Mouse (Mus musculus) embryonic fibroblast, embryonic 13.5 days (primary cell): Measurements from ENCODE around the gene Taar7a. TPM values are rescaled to one million over a fixed set of nuclear protein-coding genes. Genes with fewer than 3 reads are reported as not detected.

Experiments
- H3K27ac ChIP-seq: 2 replicates; pipeline ENCODE4 v1.5.1; 2012; ENCODE audit warnings: low read length, control low read depth, inconsistent platforms; ENCODE audit not compliant: insufficient read depth
- H3K4me1 ChIP-seq: 2 replicates; pipeline ENCODE4 v1.6.1; 2011; ENCODE audit warnings: low read length; ENCODE audit not compliant: control insufficient read depth, insufficient read depth
- H3K4me3 ChIP-seq: 2 replicates; pipeline ENCODE4 v1.5.1; 2011; ENCODE audit warnings: mild to moderate bottlenecking, control low read depth, low read length; ENCODE audit not compliant: insufficient read depth
- CTCF ChIP-seq: IDR thresholded peaks from 2 replicates; pipeline ENCODE4 v1.5.1; 2011; ENCODE audit warnings: mild to moderate bottlenecking, control low read depth, low read length, moderate library complexity, borderline replicate concordance; ENCODE audit not compliant: insufficient read depth
- POLR2A ChIP-seq: IDR thresholded peaks from 2 replicates; pipeline ENCODE4 v1.6.1; 2011; ENCODE audit warnings: low read depth, mild to moderate bottlenecking, control low read depth, low read length, moderate library complexity
- polyA plus RNA-seq: library from polyadenylated mRNA; stranded (reverse); fragments of >200 nt; gene quantifications from 2 replicates; pipeline ENCODE4 v1.2.4, GENCODE M21; 2011; ENCODE audit warnings: low read depth; ENCODE audit not compliant: missing spikeins, insufficient read length

The Taar7a gene
- polyA plus RNA-seq, result not detected in 2 replicates

DNA sequence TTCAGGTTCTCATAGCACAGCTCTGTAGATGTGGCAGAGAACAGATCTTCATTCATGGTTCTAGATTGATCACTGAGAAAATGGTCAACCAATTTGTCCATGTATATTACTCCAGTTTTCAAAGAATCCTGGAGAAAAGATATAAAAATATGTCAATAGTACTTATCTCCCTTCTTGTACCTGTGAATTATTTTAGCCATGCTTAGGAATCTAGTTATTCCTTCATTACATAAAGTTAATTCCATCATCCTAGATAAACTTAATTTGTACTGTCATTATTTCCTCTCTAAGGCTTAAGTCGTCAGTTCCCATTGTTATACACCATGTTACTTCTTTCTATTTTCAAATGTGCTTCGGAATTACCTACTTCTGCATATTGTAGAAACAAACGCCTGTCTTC, at the start of gene Taar7a:
Taar7a (minus strand) TSS at position 101 of the 400 bp plus-strand sequence.
- no peak within 1 kb of the TSS for H3K27ac ChIP-seq
- no peak for TF ChIP-seq POLR2A
- TF ChIP-seq CTCF, result no peak
- H3K4me1 ChIP-seq, result no peaks in the 10 kb centered on the region
- H3K4me3 ChIP-seq, result no peak within 1 kb of the TSS

DNA sequence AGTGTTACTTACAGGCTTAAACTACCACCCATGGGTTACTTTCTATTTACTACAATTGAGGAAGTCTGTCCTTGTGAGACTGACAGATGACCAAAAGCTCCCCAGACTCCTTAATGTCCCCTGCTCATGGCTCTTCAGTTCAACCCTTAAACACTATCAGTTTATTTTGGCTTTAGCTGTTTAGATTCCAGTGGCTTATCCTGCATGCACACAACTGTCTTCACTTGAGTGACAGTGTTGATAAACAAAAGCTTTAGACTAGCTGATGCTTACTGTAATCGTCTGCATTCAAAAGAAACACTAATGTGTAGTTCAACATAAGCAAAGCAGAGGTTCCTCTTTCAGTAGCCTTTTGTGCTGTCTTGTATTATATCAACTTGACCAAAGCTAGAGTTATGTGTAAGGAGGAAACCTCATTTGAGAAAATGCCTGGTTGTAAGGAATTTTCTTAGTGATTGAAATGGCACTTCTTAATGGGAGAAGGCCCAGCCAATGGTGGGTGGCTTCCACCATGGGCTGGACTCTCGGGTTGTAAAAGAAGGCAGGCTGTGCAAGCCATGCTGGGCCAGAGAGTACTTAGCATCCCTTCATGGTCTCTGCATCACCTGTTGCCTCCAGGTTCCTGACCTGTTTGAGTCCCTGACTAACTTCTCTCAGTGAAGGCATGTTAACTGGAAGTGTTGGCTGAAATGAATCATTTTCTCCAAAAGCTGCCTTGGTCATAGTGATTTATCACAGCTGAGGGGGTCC, 47.0 kb upstream of the Taar7a start:
- Histone ChIP-seq H3K27ac (no peak overlapping the region), H3K4me1 (no peaks in the 10 kb centered on the region), H3K4me3 (no peak overlapping the region)
- TF ChIP-seq POLR2A (no peak), CTCF (no peak)

DNA sequence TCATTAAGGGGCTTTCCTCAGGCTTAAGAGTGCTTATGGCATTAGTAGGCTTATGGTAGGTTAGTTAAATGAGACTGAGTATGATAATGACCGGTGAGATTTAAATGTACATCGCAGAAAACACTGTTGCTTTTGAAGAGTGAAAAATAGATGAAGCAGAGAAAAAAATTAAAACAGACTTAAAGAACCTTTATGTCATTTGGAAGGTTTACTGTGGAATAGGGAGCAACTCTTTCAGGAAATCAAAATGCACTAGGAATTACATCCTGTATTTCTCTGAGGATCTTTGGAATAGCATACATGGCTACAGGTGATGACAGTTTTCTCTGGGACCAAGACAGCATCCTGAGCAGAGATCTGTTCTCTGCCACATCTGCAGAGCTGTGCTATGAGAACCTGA, 44.0 kb upstream of the Taar7a start, which contains the start of gene Taar7e:
Taar7e (plus strand) TSS at position 301 of the 400 bp plus-strand sequence.
- no peak for TF ChIP-seq POLR2A
- TF ChIP-seq CTCF, result no peak

DNA sequence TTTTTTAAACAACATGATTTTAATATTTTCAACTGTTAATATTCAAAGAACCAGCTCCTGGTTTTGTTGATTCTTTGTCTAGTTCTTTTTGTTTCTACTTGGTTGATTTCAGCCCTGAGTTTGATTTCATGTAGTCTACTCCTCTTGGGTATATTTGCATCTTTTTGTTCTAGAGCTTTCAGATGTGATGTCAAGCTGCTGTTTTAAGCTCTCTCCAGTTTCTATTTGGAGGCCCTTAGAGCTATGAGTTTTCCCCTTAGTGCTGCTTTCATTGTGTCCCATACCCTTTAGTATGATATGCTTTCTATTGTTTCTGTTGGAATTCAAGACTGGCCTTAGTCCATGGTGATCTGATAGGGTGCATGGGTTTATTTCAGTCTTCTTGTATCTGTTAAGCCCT, 38.1 kb upstream of the Taar7a start:
- H3K27ac ChIP-seq, result no peak overlapping the region
- no peak for TF ChIP-seq POLR2A
- no peak for TF ChIP-seq CTCF

More for the DNA sequence above, 44.0 kb upstream of the Taar7a start, which contains the start of gene Taar7e:
- Histone ChIP-seq H3K4me1 (no peaks in the 10 kb centered on the region), H3K27ac (no peak within 1 kb of the TSS), H3K4me3 (no peak within 1 kb of the TSS)

DNA sequence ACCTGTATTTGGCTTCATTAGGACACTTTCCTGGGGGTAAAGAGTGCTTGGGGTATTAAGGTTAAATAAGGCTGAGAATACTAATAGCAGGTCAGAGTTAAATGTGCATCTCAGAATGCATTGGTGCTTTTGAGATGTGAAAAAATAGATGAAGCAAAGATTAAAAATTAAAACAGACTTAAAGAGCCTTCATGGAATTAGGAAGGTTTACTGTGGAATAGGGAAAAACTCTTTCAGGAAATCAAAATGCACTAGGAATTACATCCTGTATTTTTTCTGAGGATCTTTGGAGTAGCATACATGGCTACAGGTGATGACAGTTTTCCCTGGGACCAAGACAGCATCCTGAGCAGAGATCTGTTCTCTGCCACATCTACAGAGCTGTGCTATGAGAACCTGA, 33.6 kb upstream of the Taar7a start, which contains the start of gene Taar7d:
Taar7d (plus strand) TSS at position 301 of the 400 bp plus-strand sequence.
- TF ChIP-seq POLR2A (no peak), CTCF (no peak)
- Histone ChIP-seq H3K4me1 (no peaks in the 10 kb centered on the region), H3K4me3 (no peak within 1 kb of the TSS), H3K27ac (no peak within 1 kb of the TSS)

More for the DNA sequence above, 38.1 kb upstream of the Taar7a start:
- Histone ChIP-seq H3K4me3 (no peak overlapping the region), H3K4me1 (no peaks in the 10 kb centered on the region)

DNA sequence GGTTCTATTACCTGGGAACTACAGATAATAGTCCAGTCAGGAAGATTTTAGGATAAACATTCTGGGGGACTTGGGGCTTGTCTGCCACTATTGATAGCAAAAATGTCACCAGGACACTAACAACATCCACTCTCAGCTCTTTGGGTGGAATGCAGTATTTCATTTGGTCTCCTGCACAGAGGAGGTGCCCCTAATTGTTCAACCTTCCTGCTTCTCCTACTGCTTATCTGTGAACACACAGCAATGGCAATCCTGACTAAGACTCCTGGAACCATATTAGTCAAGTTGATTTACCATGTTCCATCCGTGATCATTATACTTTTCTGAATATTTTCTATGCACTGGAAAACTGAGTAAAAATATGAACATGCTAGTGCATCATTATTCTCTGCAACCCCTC, 14.9 kb upstream of the Taar7a start:
- TF ChIP-seq CTCF, result no peak
- TF ChIP-seq POLR2A, result no peak
- no peak overlapping the region for H3K27ac ChIP-seq
- no peak overlapping the region for H3K4me3 ChIP-seq
- H3K4me1 ChIP-seq, result no peaks in the 10 kb centered on the region

DNA sequence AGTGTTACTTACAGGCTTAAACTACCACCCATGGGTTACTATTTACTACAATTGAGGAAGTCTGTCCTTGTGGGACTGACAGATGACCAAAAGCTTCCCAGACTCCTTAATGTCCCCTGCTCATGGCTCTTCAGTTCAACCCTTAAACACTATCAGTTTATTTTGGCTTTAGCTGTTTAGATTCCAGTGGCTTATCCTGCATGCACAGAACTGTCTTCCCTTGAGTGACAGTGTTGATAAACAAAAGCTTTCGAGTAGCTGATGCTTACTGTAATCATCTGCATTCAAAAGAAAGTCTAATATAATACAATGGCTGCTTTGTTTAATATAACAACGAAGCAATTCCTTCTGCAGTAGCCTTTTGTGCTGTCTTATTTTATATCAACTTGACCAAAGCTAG, 13.8 kb upstream of the Taar7a start:
- no peak overlapping the region for H3K27ac ChIP-seq
- H3K4me1 ChIP-seq, result no peaks in the 10 kb centered on the region
- TF ChIP-seq CTCF, result no peak
- TF ChIP-seq POLR2A, result no peak
- no peak overlapping the region for H3K4me3 ChIP-seq

DNA sequence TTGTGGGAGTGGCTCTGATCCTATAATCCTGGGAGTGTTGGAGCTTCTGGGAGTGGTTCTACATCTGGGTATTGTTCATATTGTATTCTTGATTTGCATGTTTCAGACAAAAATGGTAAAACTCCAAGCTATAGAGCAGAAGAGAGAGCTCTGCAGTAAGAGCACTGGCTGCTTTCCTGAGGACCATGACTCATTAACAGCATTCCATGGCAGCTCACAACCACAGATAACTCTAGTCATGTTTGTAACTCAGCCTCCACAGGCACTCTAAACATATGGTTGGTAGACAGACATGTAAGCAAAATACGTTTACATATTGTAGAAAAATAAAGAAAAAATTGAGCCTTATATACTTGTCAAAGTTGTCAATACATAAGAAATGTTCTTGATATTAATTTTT, 13.2 kb upstream of the Taar7a start:
- TF ChIP-seq CTCF, result no peak
- no peak for TF ChIP-seq POLR2A
- H3K4me1 ChIP-seq, result no peaks in the 10 kb centered on the region
- H3K27ac ChIP-seq, result no peak overlapping the region

DNA sequence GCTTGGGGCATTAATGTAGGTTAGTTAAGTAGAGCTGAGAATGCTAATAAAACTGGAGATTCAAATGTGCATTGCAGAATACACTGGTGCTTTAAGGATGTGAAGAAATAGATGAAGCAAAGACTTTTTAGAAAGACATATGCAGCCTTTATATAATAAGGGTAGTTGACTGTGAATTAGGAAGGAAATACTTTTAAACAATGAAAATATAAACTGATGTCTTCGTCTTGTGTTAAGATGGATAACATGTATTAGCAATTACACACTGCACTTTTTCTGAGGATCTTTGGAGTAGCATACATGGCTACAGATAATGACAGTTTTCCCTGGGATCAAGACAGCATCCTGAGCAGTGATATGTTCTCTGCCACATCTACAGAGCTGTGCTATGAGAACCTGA, 6.4 kb upstream of the Taar7a start, which contains the start of gene Taar7b:
Taar7b (plus strand) TSS at position 301 of the 400 bp plus-strand sequence.
- TF ChIP-seq CTCF (no peak), POLR2A (no peak)
- H3K27ac ChIP-seq, result no peak within 1 kb of the TSS
- H3K4me1 ChIP-seq, result no peaks in the 10 kb centered on the region
- H3K4me3 ChIP-seq, result no peak within 1 kb of the TSS

More for the DNA sequence above, 13.2 kb upstream of the Taar7a start:
- no peak overlapping the region for H3K4me3 ChIP-seq

DNA sequence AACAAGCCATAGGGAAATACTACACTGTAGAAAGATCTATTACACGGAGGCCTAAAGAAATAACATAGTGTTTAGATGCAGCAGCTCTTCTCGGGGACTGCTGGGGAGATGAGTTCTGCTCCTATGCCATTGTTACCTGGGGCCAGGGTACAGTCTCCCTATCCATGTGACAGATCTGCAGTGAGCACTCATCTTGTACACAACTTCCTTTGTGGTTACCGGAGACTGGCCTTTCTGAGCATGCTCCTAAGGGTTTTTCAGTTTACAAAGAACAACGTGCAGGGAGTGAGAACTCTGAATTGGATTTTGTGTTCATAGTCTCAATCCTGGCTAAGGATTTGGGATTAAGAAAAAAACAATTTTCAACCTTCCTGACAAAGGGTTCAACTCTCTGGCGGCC, 6.9 kb downstream of the Taar7a start:
- Histone ChIP-seq H3K4me1 (no peaks in the 10 kb centered on the region), H3K4me3 (no peak overlapping the region), H3K27ac (no peak overlapping the region)
- no peak for TF ChIP-seq CTCF
- TF ChIP-seq POLR2A, result no peak
